Mouse (Mus musculus): ENCODE measurements at regions not wholly inside any gene's neighbourhood (a gene's known extent, or its start where the extent isn't known, plus 50 kb on each side); places are given as distances from the start of the nearest gene placed in this dataset.

GRCm38 (mm10) chr5:51387751-51388150 is 179.8 kb downstream of the Ppargc1a start:
- TF ChIP-seq EP300 (IDR thresholded peaks at IDR 0.05; ENCODE audit: insufficient read depth, low read depth, low read length) (no peak), CTCF (IDR thresholded peaks at IDR 0.05) (no peak), POLR2A (IDR thresholded peaks at IDR 0.05; ENCODE audit: insufficient read depth, low read depth, low read length) (no peak)

Measured in heart, adult 2 months (tissue).